Mouse (Mus musculus) gastrocnemius, adult 8-10 months (tissue): ENCODE data around the gene Armc9. TPM values are rescaled to one million over a fixed set of nuclear protein-coding genes. Genes with fewer than 3 reads are reported as not detected.

ENCODE experiments used
- DNase-seq, 2 experiments: peaks; one replicate each; pipeline ENCODE4 v3.0.0; 2022; ENCODE audit warnings: low spot score in 2 of 2
- total RNA-seq, 4 experiments: library from RNA; stranded (reverse); gene quantifications; 2 replicates each; pipeline ENCODE4 v1.2.4; 2022

The Armc9 gene
- total RNA-seq, 4 experiments from 2014 or later: 1.5 to 2.1 (median 1.8) TPM

DNA sequence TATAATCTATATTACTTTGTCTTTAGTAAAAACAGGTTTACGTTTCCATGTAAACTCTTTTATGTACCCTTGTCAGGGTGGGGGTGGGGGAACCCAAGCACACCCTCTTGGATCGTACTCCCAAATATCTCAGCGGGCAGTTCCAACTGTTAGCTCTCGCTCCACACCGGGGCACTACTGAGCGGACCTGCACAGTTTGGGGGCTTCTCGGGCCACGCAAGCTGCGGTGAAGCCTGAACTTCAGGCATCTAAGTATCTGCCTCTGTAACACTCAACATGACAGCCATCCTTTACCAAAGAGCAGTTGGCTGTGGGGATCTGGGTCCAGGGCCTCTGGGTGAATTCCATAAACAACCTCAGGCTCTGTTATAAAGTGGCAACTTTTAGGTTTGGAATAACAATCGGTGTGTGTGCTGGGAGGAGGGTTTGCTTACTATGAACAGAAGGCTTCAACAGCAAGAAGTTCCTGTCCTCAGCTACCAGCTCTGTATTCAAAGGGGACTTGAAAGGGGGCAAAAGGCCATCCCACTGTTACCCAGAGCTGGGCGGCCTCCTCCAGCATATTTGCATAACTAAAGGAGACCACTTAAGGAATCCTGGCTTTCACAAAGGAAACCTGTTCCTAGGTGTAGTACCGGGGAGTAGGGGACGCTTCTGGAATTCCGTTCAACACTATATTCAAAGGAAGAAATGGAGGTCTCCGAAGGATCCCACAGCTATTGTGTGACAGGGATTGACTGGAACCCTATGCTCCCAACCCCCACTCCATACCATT is 156.1 kb downstream of the Armc9 start:
- no peak for DNase-seq

DNA sequence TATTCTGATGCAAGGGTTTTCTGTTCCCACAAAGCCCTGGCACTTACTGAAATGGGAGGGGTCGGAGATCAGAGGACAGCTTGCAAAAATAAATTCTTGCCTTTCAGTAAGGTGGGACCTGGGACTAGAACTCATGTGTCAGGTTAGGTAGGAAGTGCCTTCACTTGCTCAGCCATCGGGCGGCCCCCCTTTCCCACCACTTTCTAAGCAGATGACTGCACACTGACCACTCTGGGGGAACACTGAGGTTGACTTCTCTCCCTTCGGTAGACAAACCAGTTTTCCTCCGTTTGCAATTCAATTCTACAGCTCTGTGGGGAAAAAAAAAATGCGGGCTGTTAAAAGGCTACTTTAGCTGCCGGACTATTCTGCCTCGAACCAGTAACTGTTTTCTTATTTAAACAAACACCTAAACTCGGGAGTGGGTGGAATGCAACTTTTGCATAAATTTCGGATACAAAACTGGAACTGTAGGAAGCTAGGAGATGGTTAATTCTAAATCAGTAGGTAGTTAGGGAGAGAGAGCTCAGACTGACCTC is 157.0 kb downstream of the Armc9 start:
- no peak for DNase-seq

DNA sequence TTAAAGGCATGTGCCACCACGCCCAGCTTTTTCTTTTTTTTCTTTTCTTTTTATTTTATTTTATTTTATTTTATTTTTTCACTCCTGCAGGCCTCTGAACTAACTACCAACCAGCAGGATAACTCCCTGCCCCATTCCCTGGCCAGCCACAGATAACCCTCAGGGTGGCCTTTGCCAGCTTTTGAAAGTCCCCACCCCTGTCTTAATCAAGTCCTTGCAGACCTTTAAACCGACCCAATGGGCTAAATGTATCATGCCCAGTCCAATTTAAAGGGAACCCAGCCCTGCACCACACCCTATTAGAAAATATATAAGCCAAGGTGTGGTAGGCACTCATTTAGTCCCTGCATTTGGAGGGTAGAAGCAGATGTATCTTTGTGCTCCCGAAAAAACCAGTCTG is 157.7 kb downstream of the Armc9 start:
- no peak for DNase-seq

DNA sequence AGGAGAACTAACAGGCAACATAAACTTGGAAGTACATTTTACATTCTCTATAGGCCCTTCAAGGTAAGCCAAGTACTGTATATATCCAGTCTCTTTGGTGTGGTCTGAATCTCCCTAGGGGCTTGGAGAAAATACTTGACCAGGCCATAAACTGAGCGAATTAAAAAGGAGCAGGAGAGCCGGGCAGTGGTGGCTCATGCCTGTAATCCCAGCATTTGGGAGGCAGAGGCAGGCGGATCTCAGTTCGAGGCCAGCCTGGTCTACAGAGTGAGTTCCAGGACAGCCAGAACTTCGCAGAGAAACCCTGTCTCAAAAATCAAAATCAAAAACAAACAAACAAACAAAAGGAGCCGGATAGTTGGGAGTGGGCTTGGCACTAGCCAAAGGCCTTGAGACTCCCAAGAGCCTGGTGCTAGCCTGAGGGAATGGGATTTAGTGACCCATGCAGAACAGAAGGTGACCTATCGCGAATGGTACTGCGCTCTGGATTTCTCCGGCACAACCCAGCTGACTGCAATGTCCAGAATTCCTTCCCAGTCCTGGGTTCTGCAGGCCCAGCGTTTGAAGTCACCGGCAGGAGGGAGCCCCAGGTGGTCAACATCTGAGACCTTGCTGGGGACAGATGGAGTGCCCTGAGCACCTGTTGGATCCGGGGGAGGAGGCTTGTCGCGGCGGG is 158.7 kb downstream of the Armc9 start:
- no peak for DNase-seq

DNA sequence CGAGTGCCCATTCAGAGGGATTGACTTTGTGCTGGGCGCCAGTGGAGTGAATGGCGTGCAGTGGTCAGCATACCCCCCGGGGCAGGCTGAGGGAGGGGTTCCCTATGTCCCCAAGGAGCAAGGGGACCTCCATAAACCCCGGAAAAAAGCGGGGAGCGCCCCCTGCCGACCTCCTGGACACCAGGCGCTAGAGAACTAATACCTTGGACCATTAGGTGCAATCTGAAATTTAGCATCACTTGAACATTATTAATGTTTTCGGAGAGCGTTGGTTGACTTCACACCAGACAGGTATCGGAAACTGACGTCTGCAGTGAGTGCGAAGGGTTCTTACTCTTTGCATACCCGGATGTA is 159.2 kb downstream of the Armc9 start:
- no peak for DNase-seq

DNA sequence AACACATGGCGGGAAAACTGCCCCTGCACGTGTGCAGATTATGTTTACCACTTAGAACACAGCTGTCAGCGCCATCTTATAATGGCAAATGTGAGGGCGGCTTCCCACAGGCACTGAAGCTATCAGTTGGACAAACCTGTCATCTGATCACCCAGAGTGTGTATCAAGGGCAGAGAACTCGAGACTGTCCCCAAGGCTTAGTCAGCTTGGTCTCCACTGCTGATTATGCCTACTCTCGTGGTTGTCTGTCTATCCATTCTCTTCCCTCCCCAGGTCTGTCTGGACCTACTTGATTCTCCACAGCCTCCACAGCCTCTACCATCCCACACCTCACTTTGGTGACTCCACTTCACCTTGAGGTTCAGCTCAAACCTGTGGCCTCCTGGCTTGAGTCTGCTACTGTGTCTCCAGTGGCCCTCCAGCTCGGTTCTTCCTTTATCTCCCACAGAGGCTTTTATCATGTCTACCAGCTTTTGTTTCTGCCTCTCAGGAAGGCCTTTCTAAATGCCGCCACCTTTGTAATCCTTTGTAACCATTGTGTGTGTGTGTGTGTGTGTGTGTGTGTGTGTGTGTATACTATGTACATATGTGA is 166.3 kb downstream of the Armc9 start:
- no peak for DNase-seq

Other genes with a start within 250 kb of the Armc9 start
- gene 4933407L21Rik, start 226.3 kb upstream of the Armc9 start, total RNA-seq: under 1 TPM in 2 of 4 experiments, not detected in 2; 0.22 to 0.67 TPM
- not detected for gene Gpr55, start 193.8 kb upstream of the Armc9 start, total RNA-seq
- gene Spata3, start 138.0 kb upstream of the Armc9 start, total RNA-seq: not detected
- not detected for gene 2810459M11Rik, start 108.9 kb upstream of the Armc9 start, total RNA-seq
- gene Psmd1, start 90.4 kb upstream of the Armc9 start, total RNA-seq: 100 to 1,000 TPM; 124 to 134 (median 130) TPM
- gene Htr2b, start 42.8 kb upstream of the Armc9 start, total RNA-seq: under 1 TPM in 2 of 4 experiments, not detected in 2; 0.27 to 0.65 TPM
- gene Gm21972, start 21.1 kb upstream of the Armc9 start, total RNA-seq: not detected
- gene B3gnt7, start 148.1 kb downstream of the Armc9 start, total RNA-seq: not detected
- gene Ncl, start 204.6 kb downstream of the Armc9 start, total RNA-seq: 100 to 1,000 TPM in 2 of 4 experiments, 10 to 100 TPM in 2; 86.8 to 116 (median 104) TPM